Mouse (Mus musculus) stomach, embryonic 14.5 days (tissue): ENCODE measurements around the gene Gm37240. TPM values are rescaled to one million over a fixed set of nuclear protein-coding genes. Genes with fewer than 3 reads are reported as not detected.

ENCODE experiments used
- ATAC-seq: fragments of 200-750 bp; cut with Nextera tagmentation; 2 replicates; pipeline ENCODE4 v1.8.0; 2017; ENCODE audit warnings: low read depth, moderate TSS enrichment; ENCODE audit not compliant: insufficient number of reproducible peaks, insufficient read depth, low FRiP score
- H3K27ac ChIP-seq: fragments of 300-500 bp; sonication (generic); 2 replicates; pipeline ENCODE4 v1.5.1; 2014; ENCODE audit warnings: mild to moderate bottlenecking, low read length, moderate library complexity, mixed read lengths
- H3K27me3 ChIP-seq: fragments of 300-500 bp; sonication (generic); 2 replicates; pipeline ENCODE4 v1.6.1; 2014; ENCODE audit warnings: low read length, control low read depth, mixed read lengths; ENCODE audit not compliant: control insufficient read depth, insufficient read depth
- H3K36me3 ChIP-seq: fragments of 300-500 bp; sonication (generic); 2 replicates; pipeline ENCODE4 v1.6.1; 2014; ENCODE audit warnings: mild to moderate bottlenecking, control low read depth, low read length, moderate library complexity, mixed read lengths; ENCODE audit not compliant: control insufficient read depth, insufficient read depth
- H3K4me1 ChIP-seq: fragments of 300-500 bp; sonication (generic); 2 replicates; pipeline ENCODE4 v1.6.1; 2014; ENCODE audit warnings: low read length, control low read depth, mixed read lengths; ENCODE audit not compliant: control insufficient read depth, insufficient read depth
- H3K4me2 ChIP-seq: fragments of 300-500 bp; sonication (generic); replicated peaks from 2 replicates; pipeline ENCODE4 v1.6.1; 2014; ENCODE audit warnings: low read depth, low read length, control low read depth
- H3K4me3 ChIP-seq: fragments of 300-500 bp; sonication (generic); 2 replicates; pipeline ENCODE4 v1.5.1; 2014; ENCODE audit warnings: low read depth, low read length, control low read depth
- H3K9ac ChIP-seq: fragments of 300-500 bp; sonication (generic); replicated peaks from 2 replicates; pipeline ENCODE4 v1.6.1; 2014; ENCODE audit warnings: low read depth, mild to moderate bottlenecking, control low read depth, low read length, moderate library complexity, mixed read lengths
- H3K9me3 ChIP-seq: fragments of 300-500 bp; sonication (generic); 2 replicates; pipeline ENCODE4 v1.6.1; 2016; ENCODE audit warnings: low read depth, low read length, control low read depth; ENCODE audit not compliant: control insufficient read depth
- WGBS: fragments of 180-500 bp; shearing (Covaris S2); extraction: QIAGEN DNeasy Blood & Tissue Kit; methylation state at CpG from one replicate; pipeline ENCODE4 v1.1.7; 2014; 5-methylcytosine and 5-hydroxymethylcytosine counted together
- polyA plus RNA-seq: library from polyadenylated mRNA; unstranded; fragments of >200 nt; fragmentation: Nextera tagmentation; extraction: Ambion mirVana; gene quantifications from 2 replicates; pipeline ENCODE4 v1.2.1, GENCODE M21; 2014

The Gm37240 gene
- polyA plus RNA-seq, 1 experiment from 2014 or later, result 9.6 TPM

GRCm38 (mm10) chr3:85829047-85829446 is 58.3 kb downstream of the Gm37240 start:
- no peak overlapping the region for H3K27ac ChIP-seq
- 49% methylated on average over 4 of the region's 4 CpGs for WGBS
- no peaks in the 10 kb centered on the region for H3K4me1 ChIP-seq
- no peaks in the 10 kb centered on the region for H3K36me3 ChIP-seq
- no peak overlapping the region for H3K9ac ChIP-seq
- H3K4me2 ChIP-seq, result no peak overlapping the region
- H3K9me3 ChIP-seq, result no peaks in the 10 kb centered on the region
- ATAC-seq, result no peak
- no peaks in the 10 kb centered on the region for H3K27me3 ChIP-seq
- H3K4me3 ChIP-seq, result no peak overlapping the region

- no peak for ATAC-seq
- no peak overlapping the region for H3K9ac ChIP-seq
- H3K36me3 ChIP-seq, result no peaks in the 10 kb centered on the region
- H3K4me3 ChIP-seq, result no peak overlapping the region
- H3K27me3 ChIP-seq, result no peaks in the 10 kb centered on the region
- 80% methylated on average over 6 of the region's 6 CpGs for WGBS
- H3K27ac ChIP-seq, result no peak overlapping the region
- no peak overlapping the region for H3K4me2 ChIP-seq
- H3K4me1 ChIP-seq, result no peaks in the 10 kb centered on the region
- H3K9me3 ChIP-seq, result no peaks in the 10 kb centered on the region
These were observed 59.5 kb downstream of the Gm37240 start for GRCm38 (mm10) chr3:85827815-85828214.

GRCm38 (mm10) chr3:85827283-85827682 is 60.0 kb downstream of the Gm37240 start:
- no peak for ATAC-seq
- H3K4me1 ChIP-seq, result no peaks in the 10 kb centered on the region
- H3K27me3 ChIP-seq, result no peaks in the 10 kb centered on the region
- H3K27ac ChIP-seq, result no peak overlapping the region
- H3K9ac ChIP-seq, result no peak overlapping the region
- H3K36me3 ChIP-seq, result no peaks in the 10 kb centered on the region
- H3K4me2 ChIP-seq, result no peak overlapping the region
- 70% methylated on average over 4 of the region's 4 CpGs for WGBS
- no peak overlapping the region for H3K4me3 ChIP-seq
- no peaks in the 10 kb centered on the region for H3K9me3 ChIP-seq

- H3K4me1 ChIP-seq, result no peaks in the 10 kb centered on the region
- no peaks in the 10 kb centered on the region for H3K36me3 ChIP-seq
- no peak overlapping the region for H3K9ac ChIP-seq
- no peak for ATAC-seq
- no peak overlapping the region for H3K4me3 ChIP-seq
- no peak overlapping the region for H3K4me2 ChIP-seq
- no peaks in the 10 kb centered on the region for H3K27me3 ChIP-seq
- H3K9me3 ChIP-seq, result no peaks in the 10 kb centered on the region
- H3K27ac ChIP-seq, result no peak overlapping the region
- 69% methylated on average over 15 of the region's 15 CpGs for WGBS
These were observed 66.3 kb downstream of the Gm37240 start for GRCm38 (mm10) chr3:85820839-85821548.

- no peaks in the 10 kb centered on the region for H3K9me3 ChIP-seq
- no peaks in the 10 kb centered on the region for H3K4me1 ChIP-seq
- ATAC-seq, result no peak
- H3K9ac ChIP-seq, result no peak overlapping the region
- no peak overlapping the region for H3K4me2 ChIP-seq
- H3K36me3 ChIP-seq, result no peaks in the 10 kb centered on the region
- H3K27ac ChIP-seq, result no peak overlapping the region
- no peaks in the 10 kb centered on the region for H3K27me3 ChIP-seq
- H3K4me3 ChIP-seq, result no peak overlapping the region
- 78% methylated on average over 3 of the region's 3 CpGs for WGBS
These were observed 68.0 kb downstream of the Gm37240 start for GRCm38 (mm10) chr3:85819319-85819718.

- Histone ChIP-seq H3K27me3 (no peaks in the 10 kb centered on the region), H3K4me1 (no peaks in the 10 kb centered on the region), H3K4me2 (no peak within 1 kb of the TSS), H3K36me3 (no peaks in the 10 kb centered on the region), H3K27ac (no peak within 1 kb of the TSS), H3K9ac (no peak within 1 kb of the TSS), H3K9me3 (no peaks in the 10 kb centered on the region), H3K4me3 (no peak within 1 kb of the TSS)
- 83% methylated on average over 2 of the region's 2 CpGs for WGBS
- no peak for ATAC-seq
These were observed 70.1 kb downstream of the Gm37240 start, which contains the start of gene Fam160a1 for GRCm38 (mm10) chr3:85817191-85817590. Fam160a1 (minus strand) TSS chr3:85817291.

- no peaks in the 10 kb centered on the region for H3K9me3 ChIP-seq
- no peak overlapping the region for H3K9ac ChIP-seq
- H3K4me2 ChIP-seq, result no peak overlapping the region
- no peak overlapping the region for H3K27ac ChIP-seq
- no peaks in the 10 kb centered on the region for H3K27me3 ChIP-seq
- H3K36me3 ChIP-seq, result no peaks in the 10 kb centered on the region
- ATAC-seq, result no peak
- H3K4me1 ChIP-seq, result no peaks in the 10 kb centered on the region
- no peak overlapping the region for H3K4me3 ChIP-seq
- 29% methylated on average over 7 of the region's 7 CpGs for WGBS
These were observed 73.1 kb downstream of the Gm37240 start for GRCm38 (mm10) chr3:85814241-85814640.

GRCm38 (mm10) chr3:85813101-85814014 is 74.0 kb downstream of the Gm37240 start:
- H3K4me3 ChIP-seq, result no peak overlapping the region
- H3K9ac ChIP-seq, result no peak overlapping the region
- H3K9me3 ChIP-seq, result no peaks in the 10 kb centered on the region
- no peak for ATAC-seq
- no peak overlapping the region for H3K4me2 ChIP-seq
- 47% methylated on average over 4 of the region's 4 CpGs for WGBS
- H3K4me1 ChIP-seq, result no peaks in the 10 kb centered on the region
- H3K36me3 ChIP-seq, result no peaks in the 10 kb centered on the region
- H3K27me3 ChIP-seq, result no peaks in the 10 kb centered on the region
- H3K27ac ChIP-seq, result no peak overlapping the region
